Mouse (Mus musculus) myocyte (in vitro differentiated cells): ENCODE measurements at regions not wholly inside any gene's neighbourhood (a gene's known extent, or its start where the extent isn't known, plus 50 kb on each side); places are given as distances from the start of the nearest gene placed in this dataset.

Source experiments
- E2F4 ChIP-seq: IDR thresholded peaks from one replicate; pipeline ENCODE4 v1.6.1; 2011; ENCODE audit warnings: mild to moderate bottlenecking, control low read depth, moderate library complexity; ENCODE audit not compliant: insufficient read depth
- MAX ChIP-seq: IDR thresholded peaks from one replicate; pipeline ENCODE4 v1.6.1; 2011; ENCODE audit warnings: low read depth, mild to moderate bottlenecking, control low read depth
- POLR2A ChIP-seq: IDR thresholded peaks from one replicate; pipeline ENCODE4 v1.6.1; 2011; ENCODE audit warnings: low read depth, mild to moderate bottlenecking, control low read depth, moderate library complexity; ENCODE audit not compliant: insufficient read length
- POLR2AphosphoS2 ChIP-seq: IDR thresholded peaks from one replicate; pipeline ENCODE4 v1.6.1; 2011; ENCODE audit warnings: low read depth, control low read depth; ENCODE audit not compliant: insufficient read length
- TCF12 ChIP-seq: IDR thresholded peaks from one replicate; pipeline ENCODE4 v1.6.1; 2011; ENCODE audit warnings: mild to moderate bottlenecking, control low read depth; ENCODE audit not compliant: poor library complexity, insufficient read depth, severe bottlenecking
- TCF3 ChIP-seq: IDR thresholded peaks from one replicate; pipeline ENCODE4 v1.6.1; 2011; ENCODE audit warnings: low read depth, control low read depth; ENCODE audit not compliant: insufficient read length
- USF1 ChIP-seq: IDR thresholded peaks from one replicate; pipeline ENCODE4 v1.6.1; 2011; ENCODE audit warnings: low read depth, mild to moderate bottlenecking, control low read depth, moderate library complexity

GRCm38 (mm10) chr9:61790849-61791248, 123.5 kb downstream of the Rplp1 start:
- no peak for TF ChIP-seq POLR2A
- TF ChIP-seq E2F4: no peak
- no peak for TF ChIP-seq TCF3
- TF ChIP-seq USF1: no peak
- TF ChIP-seq POLR2AphosphoS2: no peak
- no peak for TF ChIP-seq MAX
- TF ChIP-seq TCF12: no peak
